Mouse (Mus musculus) embryonic facial prominence, embryonic 11.5 days (tissue): Measurements from ENCODE around the gene Chaf1a. TPM values are rescaled to one million over a fixed set of nuclear protein-coding genes. Genes with fewer than 3 reads are reported as not detected.

Experiments
- ATAC-seq: fragments of 200-750 bp; cut with Nextera tagmentation; replicated peaks from 2 replicates; pipeline ENCODE4 v1.8.0; 2017; ENCODE audit warnings: low read depth; ENCODE audit not compliant: insufficient number of reproducible peaks, low FRiP score, low TSS enrichment
- DNase-seq: peaks from one replicate; pipeline ENCODE4 v3.0.0-alpha.2; 2015; ENCODE audit warnings: low spot score
- H3K27ac ChIP-seq: fragments of 300-500 bp; sonication (generic); replicated peaks from 2 replicates; pipeline ENCODE4 v1.5.1; 2014; ENCODE audit warnings: mild to moderate bottlenecking, low read depth, low read length, control low read depth
- H3K27me3 ChIP-seq: fragments of 300-500 bp; sonication (generic); 2 replicates; pipeline ENCODE4 v1.6.1; 2014; ENCODE audit warnings: mild to moderate bottlenecking, low read length, moderate library complexity, mixed read lengths; ENCODE audit not compliant: control insufficient read depth, insufficient read depth
- H3K36me3 ChIP-seq: fragments of 300-500 bp; sonication (generic); replicated peaks from 2 replicates; pipeline ENCODE4 v1.6.1; 2014; ENCODE audit warnings: low read depth, mild to moderate bottlenecking, low read length, moderate library complexity, mixed read lengths; ENCODE audit not compliant: control insufficient read depth, insufficient read depth
- H3K4me1 ChIP-seq: fragments of 300-500 bp; sonication (generic); 2 replicates; pipeline ENCODE4 v1.6.1; 2014; ENCODE audit warnings: low read length, mixed read lengths; ENCODE audit not compliant: control insufficient read depth, insufficient read depth
- H3K4me2 ChIP-seq: fragments of 300-500 bp; sonication (generic); 2 replicates; pipeline ENCODE4 v1.6.1; 2014; ENCODE audit warnings: low read depth, mild to moderate bottlenecking, control low read depth, low read length, moderate library complexity
- H3K4me3 ChIP-seq: fragments of 300-500 bp; sonication (generic); 2 replicates; pipeline ENCODE4 v1.5.1; 2014; ENCODE audit warnings: low read depth, low read length, control low read depth
- H3K9ac ChIP-seq: fragments of 300-500 bp; sonication (generic); replicated peaks from 2 replicates; pipeline ENCODE4 v1.6.1; 2014; ENCODE audit warnings: mild to moderate bottlenecking, control low read depth, low read length
- H3K9me3 ChIP-seq: fragments of 300-500 bp; sonication (generic); replicated peaks from 2 replicates; pipeline ENCODE4 v1.6.1; 2016; ENCODE audit warnings: mild to moderate bottlenecking, low read length, inconsistent platforms, mixed read lengths; ENCODE audit not compliant: control insufficient read depth
- WGBS: fragments of 180-500 bp; shearing (Covaris S2); extraction: QIAGEN DNeasy Blood & Tissue Kit; methylation state at CpG from one replicate; pipeline ENCODE4 v1.1.7; 2014; 5-methylcytosine and 5-hydroxymethylcytosine counted together
- polyA plus RNA-seq: library from polyadenylated mRNA; unstranded; fragments of >200 nt; fragmentation: Nextera tagmentation; extraction: Ambion mirVana; gene quantifications from 2 replicates; pipeline ENCODE4 v1.2.1, GENCODE M21; 2014

The Chaf1a gene
- polyA plus RNA-seq, 1 experiment from 2014 or later = 24.5 TPM

GRCm38 (mm10) chr17:56036901-56037287 lies 3.3 kb upstream of the Chaf1a start:
- ATAC-seq (peak; percentile 35; the same call in 1 of the 2 replicates), DNase-seq (no peak)
- no peaks in the 10 kb centered on the region for H3K4me1 ChIP-seq
- peak overlapping the region; percentile 24; the same call in 1 of the 2 replicates for H3K4me2 ChIP-seq
- H3K27me3 ChIP-seq = no peaks in the 10 kb centered on the region
- peak overlapping the region; percentile 59 for H3K9ac ChIP-seq
- no peaks in the 10 kb centered on the region for H3K36me3 ChIP-seq
- no peaks in the 10 kb centered on the region for H3K9me3 ChIP-seq
- H3K27ac ChIP-seq = no peak overlapping the region
- WGBS = 37% methylated on average over 13 of the region's 13 CpGs
- peak overlapping the region; percentile 22 for H3K4me3 ChIP-seq

GRCm38 (mm10) chr17:56038583-56039261 lies 1.5 kb upstream of the Chaf1a start:
- WGBS = 88% methylated on average over 8 of the region's 8 CpGs
- Histone ChIP-seq H3K4me3 (no peak overlapping the region), H3K36me3 (no peaks in the 10 kb centered on the region), H3K9me3 (no peaks in the 10 kb centered on the region), H3K4me1 (no peaks in the 10 kb centered on the region), H3K4me2 (no peak overlapping the region), H3K9ac (no peak overlapping the region), H3K27me3 (no peaks in the 10 kb centered on the region), H3K27ac (no peak overlapping the region)
- no peak for DNase-seq
- ATAC-seq = no peak

- Histone ChIP-seq H3K9me3 (no peaks in the 10 kb centered on the region), H3K4me1 (no peaks in the 10 kb centered on the region), H3K27me3 (no peaks in the 10 kb centered on the region), H3K27ac (no peak overlapping the region), H3K4me3 (no peak overlapping the region), H3K4me2 (no peak overlapping the region), H3K9ac (no peak overlapping the region), H3K36me3 (no peaks in the 10 kb centered on the region)
- DNase-seq (no peak), ATAC-seq (no peak)
- WGBS = 77% methylated on average over 4 of the region's 4 CpGs
Measured at GRCm38 (mm10) chr17:56039345-56039744, 894 bp upstream of the Chaf1a start.

- under 1% methylated on average over 12 of the region's 12 CpGs for WGBS
- peak; percentile 18 for DNase-seq
- peak overlapping the region; percentile 29; the same call in 1 of the 2 replicates for H3K27ac ChIP-seq
Measured at GRCm38 (mm10) chr17:56040857-56041163, 571 bp downstream of the Chaf1a start.

GRCm38 (mm10) chr17:56051369-56051768 lies 11.1 kb downstream of the Chaf1a start:
- Histone ChIP-seq H3K4me3 (no peak overlapping the region), H3K9ac (no peak overlapping the region), H3K27ac (no peak overlapping the region), H3K9me3 (no peaks in the 10 kb centered on the region), H3K4me1 (no peaks in the 10 kb centered on the region), H3K4me2 (no peak overlapping the region), H3K36me3 (peaks cover 15% of the 10 kb centered on the region), H3K27me3 (no peaks in the 10 kb centered on the region)
- ATAC-seq = no peak
- 86% methylated on average over 5 of the region's 5 CpGs for WGBS
- DNase-seq = no peak

More at GRCm38 (mm10) chr17:56040857-56041163, 571 bp downstream of the Chaf1a start:
- H3K4me1 ChIP-seq = no peaks in the 10 kb centered on the region
- no peaks in the 10 kb centered on the region; the same call in 1 of the 2 replicates for H3K36me3 ChIP-seq
- H3K4me3 ChIP-seq = peak overlapping the region; percentile 85
- H3K4me2 ChIP-seq = peak overlapping the region; percentile 74
- H3K27me3 ChIP-seq = no peaks in the 10 kb centered on the region
- no peaks in the 10 kb centered on the region for H3K9me3 ChIP-seq
- peak overlapping the region; percentile 88 for H3K9ac ChIP-seq
- no peak for ATAC-seq

- DNase-seq = no peak
- Histone ChIP-seq H3K4me3 (no peak overlapping the region), H3K27ac (no peak overlapping the region), H3K4me2 (no peak overlapping the region), H3K9me3 (no peaks in the 10 kb centered on the region), H3K9ac (no peak overlapping the region), H3K4me1 (no peaks in the 10 kb centered on the region), H3K36me3 (peaks cover 11% of the 10 kb centered on the region), H3K27me3 (no peaks in the 10 kb centered on the region)
- no peak for ATAC-seq
Measured at GRCm38 (mm10) chr17:56054938-56055337, 14.7 kb downstream of the Chaf1a start.

- Histone ChIP-seq H3K36me3 (peaks cover 13% of the 10 kb centered on the region), H3K4me3 (no peak overlapping the region), H3K9ac (no peak overlapping the region), H3K4me2 (no peak overlapping the region), H3K9me3 (no peaks in the 10 kb centered on the region), H3K27ac (no peak overlapping the region), H3K27me3 (no peaks in the 10 kb centered on the region), H3K4me1 (no peaks in the 10 kb centered on the region)
- 78% methylated on average over 4 of the region's 4 CpGs for WGBS
- ATAC-seq (no peak), DNase-seq (no peak)
Measured at GRCm38 (mm10) chr17:56055945-56056678, 15.9 kb downstream of the Chaf1a start.

- H3K4me1 ChIP-seq = no peaks in the 10 kb centered on the region
Measured at GRCm38 (mm10) chr17:56057381-56058120, 17.3 kb downstream of the Chaf1a start.

More at GRCm38 (mm10) chr17:56057381-56058120, 17.3 kb downstream of the Chaf1a start:
- 88% methylated on average over 11 of the region's 11 CpGs for WGBS
- Histone ChIP-seq H3K9me3 (no peaks in the 10 kb centered on the region), H3K9ac (no peak overlapping the region), H3K27me3 (no peaks in the 10 kb centered on the region), H3K27ac (no peak overlapping the region), H3K4me3 (no peak overlapping the region), H3K36me3 (peaks cover 15% of the 10 kb centered on the region), H3K4me2 (no peak overlapping the region)
- ATAC-seq = no peak
- DNase-seq = no peak
